Mouse (Mus musculus) pancreas, adult 10 weeks (tissue): ENCODE results near the gene Ceacam18. TPM values are rescaled to one million over a fixed set of nuclear protein-coding genes. Genes with fewer than 3 reads are reported as not detected.

Source experiments
- polyA plus RNA-seq: library from polyadenylated mRNA; stranded (reverse); fragments of 350-450 nt; fragmentation: Illumina TruSeq; extraction: RNeasy Lipid Tissue Mini Kit (QIAGEN cat#74804); gene quantifications from one replicate; pipeline ENCODE4 v1.2.3, GENCODE M21; 2015; ENCODE audit warnings: low read depth, low replicate concordance; ENCODE audit not compliant: insufficient read depth

The Ceacam18 gene
- polyA plus RNA-seq: not detected

DNA sequence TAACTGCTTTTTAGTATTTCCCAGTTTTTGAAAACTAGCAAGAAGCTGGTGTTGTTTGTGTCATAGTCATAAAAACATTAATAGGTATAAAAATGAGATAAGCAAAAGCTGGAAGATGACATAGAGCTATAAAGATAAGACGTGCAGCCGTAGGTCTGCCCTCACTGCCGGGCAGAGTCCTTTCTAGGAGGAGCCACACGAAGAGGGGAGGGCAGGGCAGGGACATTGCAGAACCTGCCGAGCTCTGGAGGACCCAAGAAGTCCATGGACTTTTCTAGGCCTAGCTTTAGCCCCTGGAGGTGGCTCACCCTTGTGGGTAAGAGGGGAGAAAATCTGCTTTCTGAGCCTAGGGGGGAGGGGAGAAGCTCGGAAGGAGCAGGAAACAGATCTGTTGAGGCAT is at the start of gene Ceacam18:
Gene Ceacam18, plus strand, starts transcription at position 208 of the 400 bp plus-strand sequence.

DNA sequence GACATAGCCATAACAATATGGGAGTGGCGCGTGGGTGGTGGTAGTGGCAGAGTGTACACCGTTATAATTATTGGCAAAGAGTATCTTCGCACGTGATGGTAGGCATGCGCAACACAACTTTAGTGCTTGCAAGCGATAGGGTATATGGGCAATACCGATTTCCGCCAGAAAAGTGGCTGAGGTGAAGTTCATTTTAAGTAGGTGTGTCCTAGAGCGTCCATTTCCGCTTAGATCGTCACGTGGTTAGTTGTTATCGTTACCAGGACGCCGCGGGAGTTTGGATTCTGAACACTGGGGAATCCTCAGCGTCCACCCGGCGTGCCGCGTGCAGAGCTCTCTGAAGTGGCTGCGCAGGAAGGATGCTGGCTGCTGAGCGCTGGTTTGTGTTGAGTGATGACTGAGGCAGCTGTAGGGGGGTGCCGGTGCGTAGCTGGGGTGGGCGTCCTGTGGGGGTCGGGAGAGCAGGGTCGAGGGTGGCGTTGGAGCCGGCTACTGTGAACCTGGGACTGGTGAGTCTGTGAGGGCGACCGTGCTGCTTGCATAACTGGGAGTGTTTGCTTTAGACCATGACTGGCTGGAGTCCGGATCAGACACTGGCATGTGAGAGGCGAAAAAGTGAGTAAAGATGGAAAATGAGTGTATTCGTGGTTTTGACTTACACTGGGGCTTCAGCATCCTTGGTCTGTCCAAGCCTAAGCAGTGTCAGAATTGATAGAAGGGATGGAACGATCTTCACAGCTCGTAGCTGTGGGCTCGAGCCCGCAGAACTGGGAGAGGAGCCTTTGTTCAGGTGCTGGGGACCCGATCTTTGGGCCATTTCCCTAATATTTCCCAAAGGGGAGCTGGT is 27.4 kb upstream of the Ceacam18 start, which contains the start of gene Zfp819:
Gene Zfp819, plus strand, starts transcription at position 274 of the 847 bp plus-strand sequence.

DNA sequence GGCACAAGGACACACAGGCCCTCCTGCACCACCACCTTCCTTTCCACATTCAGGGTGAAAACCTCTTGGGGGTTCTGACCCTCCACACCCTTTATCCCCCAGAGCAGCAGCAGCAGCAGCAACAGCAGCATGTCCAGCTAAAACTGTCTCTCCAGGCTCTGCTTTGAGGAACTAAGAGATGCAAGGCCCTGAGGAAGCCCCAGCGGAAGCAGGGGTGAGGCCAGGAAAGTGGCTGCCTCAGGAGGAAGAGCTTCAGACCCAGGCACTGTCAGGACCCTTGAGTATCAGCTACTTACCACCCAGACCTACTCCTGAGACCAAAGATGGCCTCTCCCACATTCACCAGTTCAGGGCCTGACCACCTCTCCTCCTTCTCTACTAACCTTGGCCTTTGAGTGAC is 25.5 kb downstream of the Ceacam18 start, which contains the start of gene Siglece:
Gene Siglece, minus strand, starts transcription at position 160 of the 400 bp plus-strand sequence.

DNA sequence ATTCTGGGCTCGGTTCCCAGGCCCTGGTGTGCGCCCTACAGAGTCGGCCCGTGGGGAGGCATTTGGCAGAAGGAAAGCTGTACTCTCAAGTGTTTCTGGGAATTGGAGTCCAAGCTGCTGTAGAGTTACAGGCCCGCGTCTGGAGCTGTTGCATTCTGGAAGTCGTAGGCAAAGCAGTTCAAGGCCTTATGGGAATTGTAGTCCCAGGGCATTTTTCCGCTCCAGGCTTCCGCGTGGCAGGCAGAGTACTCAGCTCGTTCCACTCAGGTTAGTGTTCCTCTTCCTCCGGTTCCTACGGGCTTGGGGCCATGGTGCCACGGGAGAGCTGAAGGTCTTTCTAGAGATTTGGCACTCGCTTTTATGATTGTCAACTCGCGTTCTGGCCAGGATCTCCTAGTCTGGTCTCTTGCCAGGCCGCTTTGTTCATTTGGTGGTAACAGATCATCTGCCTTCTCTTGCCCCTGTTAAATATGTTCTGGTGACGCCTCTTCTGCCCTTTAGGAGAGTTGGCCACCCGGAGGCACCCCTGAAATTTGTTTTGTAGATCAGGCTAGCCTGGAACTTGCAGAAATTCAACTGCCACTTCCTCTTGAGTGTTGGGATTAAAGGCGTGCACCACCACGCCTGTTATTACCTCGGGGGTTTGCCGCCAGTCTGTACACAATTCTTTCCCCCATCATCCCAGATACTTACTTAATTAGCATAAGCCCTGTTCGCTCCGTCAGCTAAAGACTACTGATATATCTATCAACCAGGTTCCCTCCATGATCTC is 37.5 kb downstream of the Ceacam18 start, which contains the start of gene Ctu1:
Gene Ctu1, plus strand, starts transcription at position 208 of the 772 bp plus-strand sequence.

DNA sequence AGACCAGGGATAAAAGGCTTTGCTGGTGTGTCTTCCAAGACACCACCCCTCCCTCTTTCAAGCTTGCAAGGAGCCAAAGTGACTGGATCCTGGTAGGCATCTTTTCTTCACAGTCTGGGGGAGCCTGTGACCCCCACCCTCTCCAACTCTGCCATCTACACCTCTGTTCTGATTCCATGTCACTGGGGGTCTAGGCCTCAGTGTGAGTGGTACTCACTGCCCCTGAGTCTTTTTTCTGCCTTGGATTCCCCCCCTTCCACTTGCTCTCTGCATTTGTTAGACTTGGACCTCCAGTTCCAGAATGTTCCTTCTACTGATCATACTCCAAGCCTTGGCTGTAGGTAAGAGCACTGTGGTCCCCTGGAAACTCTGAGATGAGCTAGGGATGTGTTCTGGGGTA is 55.6 kb downstream of the Ceacam18 start, which contains the start of gene Klk14:
Gene Klk14, plus strand, starts transcription at position 301 of the 400 bp plus-strand sequence.

Other genes with a start within 250 kb of the Ceacam18 start
- gene Siglecg, start 226.5 kb upstream of the Ceacam18 start, polyA plus RNA-seq: 0.42 TPM
- gene Lim2, start 207.0 kb upstream of the Ceacam18 start, polyA plus RNA-seq: not detected
- not detected for gene Nkg7, start 197.6 kb upstream of the Ceacam18 start, polyA plus RNA-seq
- not detected for gene Cldnd2, start 193.9 kb upstream of the Ceacam18 start, polyA plus RNA-seq
- 52.6 TPM for gene Etfb, start 190.6 kb upstream of the Ceacam18 start, polyA plus RNA-seq
- not detected for gene Gm45233, start 190.6 kb upstream of the Ceacam18 start, polyA plus RNA-seq
- 0.41 TPM for gene Vsig10l, start 171.6 kb upstream of the Ceacam18 start, polyA plus RNA-seq
- gene Iglon5, start 144.6 kb upstream of the Ceacam18 start, polyA plus RNA-seq: 0.52 TPM
- gene 4931406B18Rik, start 128.8 kb upstream of the Ceacam18 start, polyA plus RNA-seq: not detected
- gene Cd33, start 90.3 kb upstream of the Ceacam18 start, polyA plus RNA-seq: 1.2 TPM
- 2.8 TPM for gene Zfp658, start 72.5 kb upstream of the Ceacam18 start, polyA plus RNA-seq
- gene Zfp719, start 55.1 kb upstream of the Ceacam18 start, polyA plus RNA-seq: 1.9 TPM
- gene Zfp819, start 27.5 kb upstream of the Ceacam18 start, polyA plus RNA-seq: not detected
- not detected for gene Siglece, start 25.5 kb downstream of the Ceacam18 start, polyA plus RNA-seq
- gene Ctu1, start 37.3 kb downstream of the Ceacam18 start, polyA plus RNA-seq: 2.3 TPM
- not detected for gene Klk14, start 55.7 kb downstream of the Ceacam18 start, polyA plus RNA-seq
- gene Klk13, start 77.9 kb downstream of the Ceacam18 start, polyA plus RNA-seq: not detected
- gene Klk12, start 134.2 kb downstream of the Ceacam18 start, polyA plus RNA-seq: not detected
- not detected for gene Klk11, start 139.9 kb downstream of the Ceacam18 start, polyA plus RNA-seq
- not detected for gene Klk10, start 146.3 kb downstream of the Ceacam18 start, polyA plus RNA-seq
- gene Klk9, start 157.2 kb downstream of the Ceacam18 start, polyA plus RNA-seq: not detected
- 2.5 TPM for gene Klk8, start 162.9 kb downstream of the Ceacam18 start, polyA plus RNA-seq
- gene Klk7, start 176.6 kb downstream of the Ceacam18 start, polyA plus RNA-seq: not detected
- gene Klk6, start 189.8 kb downstream of the Ceacam18 start, polyA plus RNA-seq: not detected
- not detected for gene Klk5, start 207.3 kb downstream of the Ceacam18 start, polyA plus RNA-seq
- not detected for gene Klk4, start 246.5 kb downstream of the Ceacam18 start, polyA plus RNA-seq